8 mouse cellular contexts compared by ENCODE assay signal in the genomic region with DNA sequence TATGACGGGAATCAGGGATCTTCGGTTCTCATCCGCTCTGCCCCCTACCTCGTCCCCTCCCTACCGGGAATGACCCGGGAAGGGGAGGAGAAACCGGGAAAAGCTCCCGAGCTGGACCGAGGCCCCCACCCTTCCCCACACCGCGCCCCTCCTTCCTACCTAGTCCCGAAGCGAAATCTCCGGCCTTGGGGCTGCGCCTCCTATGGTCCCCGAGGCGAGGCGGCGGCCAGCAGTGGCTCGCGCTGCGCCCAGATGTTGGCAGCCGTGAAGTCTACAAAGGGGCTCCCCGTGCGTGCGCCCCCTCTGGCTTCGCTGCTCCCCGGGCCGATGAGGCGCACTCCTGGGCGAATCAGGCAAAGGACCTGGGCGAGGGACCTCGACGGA. TPM values are rescaled to one million over a fixed set of nuclear protein-coding genes. Genes with fewer than 3 reads are reported as not detected.
DNase-seq lines count a peak whose midpoint lies in the region; ATAC-seq and TF ChIP-seq lines count a peak whose summit lies in the region.

No protein-coding gene starts in this region.

- peak overlapping the region; percentile 97 for H3K9ac ChIP-seq in heart, adult 2 months (ENCODE audit: low read depth, low read length)
- H3K9ac ChIP-seq in liver, embryonic 11.5 days (ENCODE audit: low read depth, low read length), result peak overlapping the region; percentile 73
- H3K9ac ChIP-seq in stomach, postnatal 0 days (ENCODE audit: low read length), result peak overlapping the region; percentile 95

- peak overlapping the region; percentile 80 for H3ac ChIP-seq in C2C12 (ENCODE audit: control insufficient read depth, insufficient read length, low read depth)

- H3K79me3 ChIP-seq in C2C12 (ENCODE audit: low read depth), result peaks cover 35% of the 10 kb centered on the region

- peak overlapping the region; percentile 99 for H3K27ac ChIP-seq in heart, adult 2 months
- peak overlapping the region; percentile 92 for H3K27ac ChIP-seq in forebrain, embryonic 10.5 days
- peak overlapping the region; percentile 78 for H3K27ac ChIP-seq in liver, embryonic 11.5 days (ENCODE audit: low read depth, low read length)
- H3K27ac ChIP-seq in stomach, postnatal 0 days (replicated peaks), result peak overlapping the region; percentile 99

- no peak; the same call in 1 of the 2 replicates for TF ChIP-seq POLR2A in heart, adult 2 months (IDR thresholded peaks at IDR 0.05; ENCODE audit: insufficient read depth, low read depth, low read length)

- no peaks in the 10 kb centered on the region for H3K27me3 ChIP-seq in heart, adult 2 months (ENCODE audit: control insufficient read depth, insufficient read depth, low read length)
- H3K27me3 ChIP-seq in C2C12 (ENCODE audit: control insufficient read depth, insufficient read depth, insufficient read length), result no peaks in the 10 kb centered on the region
- peaks cover 78% of the 10 kb centered on the region for H3K27me3 ChIP-seq in forebrain, embryonic 10.5 days (ENCODE audit: poor library complexity, severe bottlenecking)
- H3K27me3 ChIP-seq in liver, embryonic 11.5 days (replicated peaks; ENCODE audit: control insufficient read depth, insufficient read depth, low read length), result peaks cover 51% of the 10 kb centered on the region
- no peaks in the 10 kb centered on the region for H3K27me3 ChIP-seq in stomach, postnatal 0 days (ENCODE audit: control insufficient read depth, insufficient read depth, low read length)

- H3K79me2 ChIP-seq in heart, adult 2 months (replicated peaks; ENCODE audit: control insufficient read depth, insufficient read depth, low read length), result no peaks in the 10 kb centered on the region
- peaks cover 45% of the 10 kb centered on the region for H3K79me2 ChIP-seq in C2C12 (ENCODE audit: control insufficient read depth, insufficient read depth)

- intact Hi-C loops in heart, adult 2 months (cut with DNase I), result loop anchor here (1.0 kb wide), 1 partner anchor 53 kb away; no protein-coding TSS in a partner anchor

- H3K36me3 ChIP-seq in heart, adult 2 months (ENCODE audit: control insufficient read depth, insufficient read depth, low read length), result no peaks in the 10 kb centered on the region
- peaks cover 31% of the 10 kb centered on the region for H3K36me3 ChIP-seq in C2C12 (ENCODE audit: control insufficient read depth, insufficient read depth)
- H3K36me3 ChIP-seq in forebrain, embryonic 10.5 days (replicated peaks), result peaks cover 24% of the 10 kb centered on the region
- no peaks in the 10 kb centered on the region for H3K36me3 ChIP-seq in liver, embryonic 11.5 days (ENCODE audit: control insufficient read depth, insufficient read depth, low read length)
- H3K36me3 ChIP-seq in stomach, postnatal 0 days (ENCODE audit: control insufficient read depth, insufficient read depth, low read length), result peaks cover 8% of the 10 kb centered on the region

- peaks cover 9% of the 10 kb centered on the region for H3K4me1 ChIP-seq in heart, adult 2 months (ENCODE audit: control insufficient read depth, insufficient read depth, low read length)
- H3K4me1 ChIP-seq in forebrain, embryonic 10.5 days, result peaks cover 96% of the 10 kb centered on the region
- H3K4me1 ChIP-seq in liver, embryonic 11.5 days (replicated peaks; ENCODE audit: control insufficient read depth, insufficient read depth, low read length), result peaks cover 49% of the 10 kb centered on the region
- H3K4me1 ChIP-seq in stomach, postnatal 0 days (replicated peaks; ENCODE audit: control insufficient read depth, insufficient read depth), result peaks cover 13% of the 10 kb centered on the region

- no peak for TF ChIP-seq EP300 in heart, adult 2 months (IDR thresholded peaks at IDR 0.05; ENCODE audit: insufficient read depth, low read depth, low read length)
- no peak for TF ChIP-seq EP300 in stomach, postnatal 0 days (optimal IDR thresholded peaks at IDR 0.05)

- peak overlapping the region; percentile 75 for H3K4me3 ChIP-seq in heart, adult 2 months
- H3K4me3 ChIP-seq in C2C12 (ENCODE audit: insufficient read depth, poor library complexity, severe bottlenecking), result peak overlapping the region; percentile 96
- peak overlapping the region; percentile 72 for H3K4me3 ChIP-seq in forebrain, embryonic 10.5 days
- peak overlapping the region; percentile 58 for H3K4me3 ChIP-seq in liver, embryonic 11.5 days (ENCODE audit: low read depth, low read length)
- peak overlapping the region; percentile 79 for H3K4me3 ChIP-seq in stomach, postnatal 0 days (ENCODE audit: low read depth, low read length)

- H3K9me3 ChIP-seq in forebrain, embryonic 10.5 days, result no peaks in the 10 kb centered on the region
- no peaks in the 10 kb centered on the region for H3K9me3 ChIP-seq in liver, embryonic 11.5 days (ENCODE audit: control insufficient read depth, low read length)
- no peaks in the 10 kb centered on the region for H3K9me3 ChIP-seq in stomach, postnatal 0 days (ENCODE audit: control insufficient read depth, low read length)

- H3K4me2 ChIP-seq in liver, embryonic 11.5 days, result peak overlapping the region; percentile 92
- H3K4me2 ChIP-seq in stomach, postnatal 0 days (replicated peaks; ENCODE audit: low read depth), result peak overlapping the region; percentile 93

- peak; percentile 22; the same call in 1 of the 2 replicates for TF ChIP-seq CTCF in heart, adult 2 months (IDR thresholded peaks at IDR 0.05)
- TF ChIP-seq CTCF in C2C12 (IDR thresholded peaks at IDR 0.05; ENCODE audit: control insufficient read depth, insufficient read depth, insufficient read length), result no peak
- TF ChIP-seq CTCF in stomach, postnatal 0 days (IDR thresholded peaks at IDR 0.05; ENCODE audit: low read depth), result peak; percentile 62

- peak; percentile 40 for ATAC-seq in liver, embryonic 11.5 days (replicated peaks; ENCODE audit: low FRiP score)
- ATAC-seq in stomach, postnatal 0 days (ENCODE audit: low FRiP score, low TSS enrichment), result peak; percentile 50

- WGBS in heart, adult 2 months, result under 1% methylated on average over 34 of the region's 34 CpGs
- WGBS in forebrain, embryonic 10.5 days, result under 1% methylated on average over 34 of the region's 34 CpGs
- under 1% methylated on average over 32 of the region's 34 CpGs for WGBS in liver, embryonic 11.5 days
- WGBS in stomach, postnatal 0 days, result under 1% methylated on average over 34 of the region's 34 CpGs

- no peak for DNase-seq in heart, adult 2 months
- no peak for DNase-seq in heart, postnatal 4 days
- DNase-seq in forebrain, embryonic 10.5 days (ENCODE audit: extremely low spot score, low spot score), result no peak
- DNase-seq in liver, embryonic 11.5 days (ENCODE audit: low spot score), result no peak
- no peak for DNase-seq in stomach, postnatal 0 days (ENCODE audit: low spot score)
- no peak for DNase-seq in embryo, embryonic 9.5 days (ENCODE audit: extremely low spot score)
- DNase-seq in embryo, embryonic 11 days, result no peak

TF ChIP-seq in C2C12, 6 proteins besides CTCF, POLR2A, EP300 and RAD21:
- no peak for TF ChIP-seq MAX (IDR thresholded peaks at IDR 0.05)
- no peak for TF ChIP-seq CEBPB (IDR thresholded peaks at IDR 0.05; ENCODE audit: low read depth)
- no peak for TF ChIP-seq MYOD1 (IDR thresholded peaks at IDR 0.05; ENCODE audit: control insufficient read depth, insufficient read length, low read depth)
- TF ChIP-seq USF1 (IDR thresholded peaks at IDR 0.05; ENCODE audit: low read depth), result no peak
- TF ChIP-seq FOSL1 (IDR thresholded peaks at IDR 0.05; ENCODE audit: insufficient read depth, low read length, poor library complexity, severe bottlenecking), result no peak
- TF ChIP-seq MYOG (IDR thresholded peaks at IDR 0.05; ENCODE audit: control insufficient read depth, extremely low read depth, insufficient read length), result no peak

RNA-seq across cellular contexts. Expression of a gene that starts 1.1 kb away (rescaled TPM):
- total RNA-seq in heart, adult 2 months (2021), result 1 to 10 TPM; 2.8 to 4.5 TPM
- 3.7 and 4.4 TPM in 2 replicates for polyA plus RNA-seq in heart, adult 2 months (2012; rRNA removed)
- 1 to 10 TPM; 5.5 TPM for total RNA-seq in heart, postnatal 4 days (2021)
- polyA plus RNA-seq in C2C12 (2012; fragmentation: generic; extraction: Trizol), result 12.5 TPM
- 13.6 and 14.7 TPM in 2 replicates for polyA plus RNA-seq in forebrain, embryonic 10.5 days (2016; fragmentation: Nextera tagmentation; extraction: Ambion mirVana)
- 3.7 and 4.6 TPM in 2 replicates for polyA plus RNA-seq in liver, embryonic 11.5 days (2014; fragmentation: Nextera tagmentation; extraction: Ambion mirVana)
- 13.5 and 15.7 TPM in 2 replicates for polyA plus RNA-seq in stomach, postnatal 0 days (2015; fragmentation: Nextera tagmentation; extraction: Ambion mirVana)

RNA-seq across cellular contexts. Expression of a gene that starts 17.4 kb away (rescaled TPM):
- 10 to 100 TPM; 17.9 to 18.1 TPM for total RNA-seq in heart, adult 2 months (2021)
- polyA plus RNA-seq in heart, adult 2 months (2012; rRNA removed), result 21.8 and 26.5 TPM in 2 replicates
- 10 to 100 TPM; 25.0 to 26.2 TPM for total RNA-seq in heart, postnatal 4 days (2021)
- polyA plus RNA-seq in C2C12 (2012; fragmentation: generic; extraction: Trizol), result 65.8 TPM
- polyA plus RNA-seq in forebrain, embryonic 10.5 days (2016; fragmentation: Nextera tagmentation; extraction: Ambion mirVana), result 43.8 and 44.7 TPM in 2 replicates
- polyA plus RNA-seq in liver, embryonic 11.5 days (2014; fragmentation: Nextera tagmentation; extraction: Ambion mirVana), result 31.5 and 31.9 TPM in 2 replicates
- polyA plus RNA-seq in stomach, postnatal 0 days (2015; fragmentation: Nextera tagmentation; extraction: Ambion mirVana), result 28.7 and 29.4 TPM in 2 replicates
